Mouse (Mus musculus): ENCODE measurements around the gene Bnip2.

Gene Bnip2

DNA sequence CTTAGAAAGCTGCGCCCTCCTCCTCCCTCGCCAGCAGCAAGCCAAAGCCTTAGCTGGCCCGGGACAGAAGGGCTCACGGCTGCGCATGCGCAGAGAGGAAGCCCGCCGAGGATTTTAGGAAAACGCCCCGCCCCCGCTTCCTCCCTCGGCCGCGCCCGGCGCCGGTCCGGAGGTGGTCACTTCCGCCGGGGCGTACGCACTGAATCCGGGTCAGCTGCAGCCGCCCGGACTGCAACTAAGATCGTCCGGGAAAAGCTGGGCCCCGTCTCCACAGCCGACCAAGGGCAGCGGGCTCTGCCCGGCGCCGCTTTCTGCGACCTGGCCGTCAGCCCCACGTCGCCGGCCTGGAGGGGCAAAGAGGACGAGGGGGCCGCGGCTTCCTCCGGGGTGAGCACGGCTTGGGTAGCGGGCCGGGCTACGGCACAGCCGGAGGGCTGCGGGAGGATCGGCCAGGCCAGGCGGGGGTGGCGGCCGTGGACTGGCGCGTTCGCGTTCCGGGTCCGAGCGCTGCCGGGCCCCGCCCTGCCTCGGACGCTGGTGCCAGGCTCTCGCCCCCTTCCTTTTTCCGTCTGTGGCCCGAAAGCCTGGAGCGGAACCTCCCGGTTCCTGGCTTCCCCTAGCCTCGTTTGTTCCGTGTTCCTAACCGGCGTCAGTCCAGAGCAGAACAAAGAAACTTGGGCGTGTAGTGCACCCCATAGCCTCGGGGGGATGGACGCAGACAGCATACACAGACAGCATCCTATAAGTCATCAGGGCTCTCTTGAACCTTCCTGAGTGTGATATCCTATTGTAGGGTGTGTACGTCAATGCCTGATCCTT lies at the start of gene Bnip2:
Gene Bnip2 (plus strand): TSS at position 164 of the 819 bp plus-strand sequence.
- peak; percentile 87 for DNase-seq (ENCODE audit: low read depth, low spot score)

DNA sequence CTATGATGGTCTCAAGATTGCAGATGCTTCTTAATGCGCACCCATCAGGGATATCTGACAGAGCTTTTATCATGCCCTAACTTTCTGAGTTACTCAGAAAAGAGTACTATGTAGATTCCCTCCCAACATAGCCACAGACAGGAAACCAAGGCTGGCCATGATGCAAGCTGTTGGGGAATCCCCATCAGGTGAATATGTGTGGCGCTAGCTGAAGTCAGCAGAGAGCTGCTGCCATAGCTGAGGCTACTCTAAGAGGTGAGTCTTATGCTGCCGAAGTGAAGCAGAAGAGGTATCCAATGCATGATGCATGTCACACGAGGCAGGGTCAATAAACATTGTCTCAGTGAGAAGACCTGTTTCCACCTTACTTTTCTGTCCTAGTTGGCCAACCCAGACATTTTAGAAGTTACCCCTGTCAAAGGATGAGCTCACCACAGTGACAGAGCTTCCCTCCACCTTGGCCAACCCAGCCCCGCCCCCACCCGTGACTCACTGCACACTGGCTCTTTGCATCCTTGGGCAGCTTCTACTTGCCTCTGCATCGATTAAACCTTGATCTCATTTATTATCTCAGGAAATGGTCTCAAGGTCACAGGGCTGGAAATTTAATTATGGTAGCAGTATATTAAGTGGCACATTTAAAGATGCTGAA lies 48.3 kb upstream of the Bnip2 start:
- DNase-seq (ENCODE audit: low read depth, low spot score), result peak; percentile 74

- DNase-seq (ENCODE audit: low read depth, low spot score), result no peak
Measured at GRCm38 (mm10) chr9:69941556-69941955, 47.7 kb upstream of the Bnip2 start.

DNA sequence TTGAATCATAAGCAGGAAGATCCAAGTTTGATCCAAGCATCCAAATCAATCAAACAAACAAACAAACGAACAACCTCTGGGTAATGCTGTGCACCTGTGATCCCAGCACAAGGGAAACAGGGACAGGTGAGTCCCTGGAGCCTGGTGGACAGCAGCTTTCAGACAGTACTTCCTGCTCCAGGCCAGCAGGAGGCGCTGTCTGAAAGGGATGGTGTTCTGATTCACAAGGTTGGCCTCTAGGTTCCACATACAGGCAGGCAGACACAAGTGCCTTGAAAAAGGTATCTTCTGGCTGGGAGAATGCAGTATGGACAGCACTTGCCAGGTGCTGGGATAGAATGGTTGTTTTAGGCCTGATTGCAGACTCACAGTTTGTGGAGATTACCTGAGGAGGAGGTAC lies 40.3 kb upstream of the Bnip2 start:
- DNase-seq (ENCODE audit: low read depth, low spot score), result peak; percentile 84

GRCm38 (mm10) chr9:69949641-69950040 lies 39.6 kb upstream of the Bnip2 start:
- DNase-seq (ENCODE audit: low read depth, low spot score), result no peak

DNA sequence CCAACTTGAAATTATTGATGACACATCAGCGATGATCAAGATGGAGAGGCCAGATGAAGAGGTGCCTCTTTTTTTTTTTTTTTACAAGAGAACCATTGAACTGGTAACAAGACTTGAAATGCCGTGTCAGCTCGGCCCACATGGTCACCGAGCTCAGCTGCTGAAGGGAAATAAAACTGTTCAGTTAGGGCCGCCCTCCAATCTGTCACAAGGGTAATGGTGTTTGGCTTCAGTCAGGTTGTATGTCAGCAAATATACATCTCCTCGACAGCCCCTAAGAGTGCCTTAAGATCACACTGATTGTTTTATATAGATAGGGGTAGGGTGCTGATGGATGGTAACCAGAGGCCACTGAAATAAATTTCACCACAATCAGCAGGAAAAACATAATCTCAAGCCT lies 28.3 kb upstream of the Bnip2 start:
- DNase-seq (ENCODE audit: low read depth, low spot score), result no peak

DNA sequence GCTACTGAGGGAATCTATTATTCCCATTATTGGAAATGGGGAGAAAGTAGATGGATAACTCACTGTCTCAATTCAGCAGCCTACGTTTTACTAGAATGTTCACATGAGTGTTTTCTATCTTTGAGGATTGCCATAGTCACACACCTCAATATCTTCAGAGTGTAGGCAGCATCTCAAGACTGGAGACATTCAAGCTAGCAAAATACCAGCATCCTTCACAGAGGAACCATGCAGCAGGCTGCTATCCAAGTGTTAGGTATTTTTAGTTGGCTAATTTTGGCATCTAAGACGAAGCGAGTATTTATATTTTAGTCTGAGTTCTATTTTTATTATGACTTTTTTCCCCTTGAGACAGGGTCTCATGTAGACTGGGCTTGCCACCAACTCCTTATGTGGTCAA lies 24.9 kb upstream of the Bnip2 start:
- DNase-seq (ENCODE audit: low read depth, low spot score), result no peak

GRCm38 (mm10) chr9:69985526-69985925 lies 3.7 kb upstream of the Bnip2 start:
- DNase-seq (ENCODE audit: low read depth, low spot score), result no peak

DNA sequence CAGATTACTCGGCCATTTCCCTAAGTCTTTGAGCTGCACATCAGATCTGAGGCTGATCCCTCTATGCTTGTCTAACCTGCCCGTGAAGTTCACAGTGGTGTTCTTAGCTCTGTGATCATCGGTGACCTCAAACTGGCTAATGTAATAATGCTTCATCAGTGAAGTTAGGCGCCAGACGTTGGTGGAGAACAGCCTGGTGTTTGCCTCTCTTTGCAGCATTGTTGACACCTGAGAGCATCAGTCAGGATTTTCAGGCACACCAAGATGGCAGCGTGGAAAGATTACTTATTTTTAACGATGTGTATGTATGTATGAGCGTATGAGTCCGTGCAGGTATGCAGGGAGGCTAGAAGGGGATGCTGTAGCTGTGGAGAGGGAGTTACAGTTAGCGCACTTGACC lies 3.2 kb upstream of the Bnip2 start:
- no peak for DNase-seq (ENCODE audit: low read depth, low spot score)

DNA sequence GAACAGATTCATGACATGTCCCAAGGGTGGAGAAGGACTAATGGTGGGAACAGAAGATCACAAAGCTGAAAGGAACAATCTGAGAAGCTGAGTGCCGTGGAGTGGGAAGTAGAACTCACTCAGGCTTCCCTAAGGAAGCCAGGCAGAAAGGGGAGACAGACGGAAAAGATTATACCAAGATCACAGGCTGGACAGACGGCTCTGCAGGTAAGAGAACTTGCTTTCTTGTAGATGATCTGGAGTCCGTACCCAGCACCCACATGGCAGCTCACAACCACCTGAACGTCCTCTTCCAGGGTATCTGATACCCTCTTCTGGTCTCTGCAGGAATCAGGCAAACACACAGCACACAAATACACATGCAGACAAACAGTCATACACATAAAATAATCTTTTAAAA lies 2.7 kb upstream of the Bnip2 start:
- no peak for DNase-seq (ENCODE audit: low read depth, low spot score)

- peak; percentile 80 for DNase-seq (ENCODE audit: low read depth, low spot score)
Measured at GRCm38 (mm10) chr9:69987579-69987978, 1.7 kb upstream of the Bnip2 start.

- peak; percentile 12 for DNase-seq (ENCODE audit: low read depth, low spot score)
Measured at GRCm38 (mm10) chr9:69988706-69989302, 462 bp upstream of the Bnip2 start.

DNA sequence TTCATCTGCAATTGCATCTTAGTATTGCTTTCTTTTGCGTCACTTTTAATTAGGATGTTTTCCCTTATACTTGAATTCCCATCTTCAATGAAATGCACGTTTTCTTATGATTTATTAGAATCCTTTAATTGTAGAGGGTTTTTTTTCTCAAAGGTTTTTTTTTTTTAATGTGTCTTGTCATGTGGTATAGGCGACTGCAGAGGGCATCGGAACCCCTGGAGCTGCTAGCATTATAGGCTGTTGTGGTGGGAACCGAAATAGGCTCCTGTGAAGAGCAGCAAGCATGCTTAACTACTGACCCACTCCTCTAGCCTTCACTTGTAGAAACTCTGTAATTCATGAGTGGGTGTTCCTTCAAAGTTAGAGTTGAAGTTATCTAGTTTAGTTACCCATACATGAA lies 1.1 kb downstream of the Bnip2 start:
- DNase-seq (ENCODE audit: low read depth, low spot score), result peak; percentile 50

DNA sequence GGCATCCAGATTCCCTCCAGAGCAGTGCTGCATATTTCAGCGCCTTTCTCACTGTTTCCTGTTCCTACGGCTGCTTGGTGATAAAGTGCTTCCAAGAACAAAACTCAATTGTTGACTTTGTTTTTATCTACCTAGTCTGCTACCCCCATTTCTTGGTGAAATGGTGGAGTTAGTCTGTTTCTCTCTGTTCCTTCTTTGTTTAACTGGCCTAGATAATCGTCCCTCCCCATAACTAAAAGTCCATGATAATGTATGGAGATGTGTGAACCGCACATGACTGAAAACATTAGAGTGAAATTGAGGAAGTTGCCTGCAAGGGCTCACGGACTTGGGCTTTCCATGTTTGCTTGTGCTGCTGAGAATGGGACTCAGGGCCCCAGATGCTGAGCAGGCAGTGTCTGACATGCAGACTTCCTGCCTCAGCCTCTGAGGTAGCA lies 3.6 kb downstream of the Bnip2 start:
- DNase-seq (ENCODE audit: low read depth, low spot score), result no peak

DNA sequence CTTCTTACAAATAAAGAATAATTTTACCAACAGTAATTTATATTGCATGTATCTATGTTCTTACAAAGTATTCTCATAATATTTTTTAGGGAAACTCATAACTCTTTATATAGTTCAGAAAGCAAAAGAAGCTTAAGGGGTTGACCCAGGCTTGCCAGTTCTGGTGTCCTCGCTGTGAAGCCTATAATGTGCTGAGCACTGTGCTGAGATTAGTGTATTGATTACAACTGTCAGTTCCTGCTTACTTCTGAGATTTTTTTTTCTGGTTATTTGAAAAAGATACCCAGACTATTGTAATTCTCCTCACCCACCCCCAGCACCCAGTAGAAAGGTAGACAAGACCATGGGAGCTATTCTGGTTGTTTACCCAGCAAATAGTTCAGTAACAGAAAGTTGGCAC lies 4.2 kb downstream of the Bnip2 start:
- no peak for DNase-seq (ENCODE audit: low read depth, low spot score)

GRCm38 (mm10) chr9:69994547-69994946 lies 5.3 kb downstream of the Bnip2 start:
- DNase-seq (ENCODE audit: low read depth, low spot score), result no peak

GRCm38 (mm10) chr9:69999318-69999717 lies 10.1 kb downstream of the Bnip2 start:
- peak; percentile 22 for DNase-seq (ENCODE audit: low read depth, low spot score)

GRCm38 (mm10) chr9:70003516-70003915 lies 14.2 kb downstream of the Bnip2 start:
- no peak for DNase-seq (ENCODE audit: low read depth, low spot score)

DNA sequence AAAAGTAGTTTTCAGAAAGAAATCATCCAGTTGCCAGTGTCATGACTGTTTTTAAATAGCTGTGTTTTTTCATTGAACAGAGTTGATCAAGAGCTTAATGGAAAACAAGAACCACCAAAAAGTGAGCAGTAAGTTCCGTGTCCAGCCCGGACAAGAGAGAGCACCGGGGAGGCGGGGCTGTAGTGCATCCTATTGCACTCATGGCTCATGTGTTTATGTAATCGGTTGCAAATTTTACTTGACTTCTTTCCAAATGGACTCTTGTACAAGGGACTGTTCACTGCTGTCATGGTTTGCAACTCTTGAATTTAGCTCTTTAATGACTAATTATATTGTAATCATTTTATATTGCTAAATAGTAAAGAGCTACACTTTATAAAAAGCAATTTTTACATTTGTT lies 17.7 kb downstream of the Bnip2 start:
- DNase-seq (ENCODE audit: low read depth, low spot score), result no peak

DNA sequence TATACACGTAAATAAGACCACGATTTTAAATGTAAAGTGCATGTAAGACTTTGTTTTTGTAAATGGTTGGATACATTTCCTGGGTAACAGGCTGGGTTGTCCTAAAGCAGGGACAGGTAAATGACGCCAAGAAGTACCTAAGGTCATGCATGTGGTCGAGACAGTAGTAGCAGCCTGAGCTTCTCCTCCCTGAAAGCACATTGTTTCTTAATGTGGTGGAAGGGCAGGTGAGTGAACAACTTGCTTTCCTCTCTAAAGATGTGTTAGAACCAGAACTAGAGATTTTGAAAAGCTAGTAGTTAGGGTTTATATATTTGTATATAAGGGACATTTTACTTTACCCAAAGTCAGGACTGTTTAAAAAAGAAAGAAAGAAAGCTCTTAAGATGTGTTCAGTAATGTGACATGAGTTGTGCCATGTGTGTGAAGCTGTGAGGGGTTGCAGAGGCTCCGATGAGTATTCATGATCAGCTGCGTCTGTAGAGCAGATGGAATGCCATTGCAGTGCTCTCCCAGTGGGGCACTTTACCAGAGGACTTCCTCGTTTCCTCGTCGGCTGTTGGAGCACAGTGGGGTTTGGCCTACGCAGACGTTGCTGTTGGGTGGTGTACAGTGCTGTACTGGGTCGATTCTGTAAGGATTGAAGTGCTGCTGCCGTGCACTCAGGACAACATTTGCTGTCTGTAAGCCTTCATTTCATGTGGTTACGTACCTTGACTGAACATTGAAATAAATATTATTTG lies 18.4 kb downstream of the Bnip2 start:
- no peak for DNase-seq (ENCODE audit: low read depth, low spot score)

GRCm38 (mm10) chr9:70009754-70010304 lies 20.6 kb downstream of the Bnip2 start:
- DNase-seq (ENCODE audit: low read depth, low spot score), result no peak

Data from CD4-positive, CD25-positive, alpha-beta regulatory T cell, adult 2 months (primary cell).